Mouse (Mus musculus) right cerebral cortex, adult 2 months (tissue): ENCODE data around the gene Macrod1.
"Not testable (repeated sequence)": the region's sequence is repeated elsewhere in the genome, so short reads cannot be mapped to it uniquely, and the experiment has no call there.

Experiments
- DNase-seq, 2 experiments: peaks; one replicate each; pipeline ENCODE4 v3.0.0; 2021 to 2022; ENCODE audit warnings: low spot score in 2 of 2

Macrod1 gene

GRCm38 (mm10) chr19:7057126-7057721 lies 614 bp downstream of the Macrod1 start:
- DNase-seq, result no peak

GRCm38 (mm10) chr19:7057722-7058207 lies 1.2 kb downstream of the Macrod1 start:
- DNase-seq, result peak; percentile 63 to 69

GRCm38 (mm10) chr19:7058541-7058940 lies 1.9 kb downstream of the Macrod1 start:
- DNase-seq, result no peak

- no peak for DNase-seq
These were observed 5.5 kb downstream of the Macrod1 start for GRCm38 (mm10) chr19:7062110-7062509.

GRCm38 (mm10) chr19:7062916-7063315 lies 6.3 kb downstream of the Macrod1 start:
- DNase-seq, result no peak

- DNase-seq, result peak; percentile 87 to 88
These were observed 8.0 kb downstream of the Macrod1 start for GRCm38 (mm10) chr19:7064571-7064970.

- no peak for DNase-seq
These were observed 9.6 kb downstream of the Macrod1 start for GRCm38 (mm10) chr19:7066034-7066827.

GRCm38 (mm10) chr19:7066828-7067342 lies 10.3 kb downstream of the Macrod1 start:
- DNase-seq, result no peak

- no peak for DNase-seq
These were observed 10.9 kb downstream of the Macrod1 start for GRCm38 (mm10) chr19:7067344-7068050.

GRCm38 (mm10) chr19:7068136-7068535 lies 11.5 kb downstream of the Macrod1 start:
- DNase-seq, result peak; percentile 80 to 82

GRCm38 (mm10) chr19:7068661-7069531 lies 12.3 kb downstream of the Macrod1 start:
- no peak for DNase-seq

GRCm38 (mm10) chr19:7069781-7070763 lies 13.5 kb downstream of the Macrod1 start:
- DNase-seq, result no peak

GRCm38 (mm10) chr19:7070775-7071174 lies 14.2 kb downstream of the Macrod1 start:
- no peak for DNase-seq

- no peak for DNase-seq
These were observed 15.6 kb downstream of the Macrod1 start for GRCm38 (mm10) chr19:7072221-7072620.

- no peak for DNase-seq
These were observed 17.6 kb downstream of the Macrod1 start for GRCm38 (mm10) chr19:7073997-7074781.

- not testable (repeated sequence) for DNase-seq
These were observed 18.7 kb downstream of the Macrod1 start for GRCm38 (mm10) chr19:7075336-7075735.

- DNase-seq, result no peak
These were observed 21.1 kb downstream of the Macrod1 start for GRCm38 (mm10) chr19:7077666-7078065.

- DNase-seq, result no peak
These were observed 21.7 kb downstream of the Macrod1 start for GRCm38 (mm10) chr19:7078271-7078670.
